22 mouse cellular contexts compared by ENCODE assay signal in genomic region chr11:25359723-25360122, GRCm38 (mm10).
DNase-seq lines count a peak whose midpoint lies in the region.
"Had no signal": no experiment of that assay in that cellular context is flagged by ENCODE, and none has a peak within 500 bp of the region (broad histone marks: within the 10 kb centered on the region; RNA-seq: fewer than 3 reads in every experiment).

No protein-coding gene starts in this region.

- H3K27ac ChIP-seq in forebrain, embryonic 10.5 days, result no peak overlapping the region
- H3K27ac ChIP-seq: embryonic facial prominence, embryonic 13.5 days; embryonic facial prominence, embryonic 15.5 days; forebrain, embryonic 13.5 days; forebrain, embryonic 15.5 days had no signal

- H3K36me3 ChIP-seq in forebrain, embryonic 10.5 days (replicated peaks), result no peaks in the 10 kb centered on the region
- H3K36me3 ChIP-seq: embryonic facial prominence, embryonic 13.5 days; embryonic facial prominence, embryonic 15.5 days; forebrain, embryonic 15.5 days had no signal

- H3K27me3 ChIP-seq in forebrain, embryonic 10.5 days (ENCODE audit: poor library complexity, severe bottlenecking), result no peaks in the 10 kb centered on the region
- H3K27me3 ChIP-seq: embryonic facial prominence, embryonic 13.5 days; embryonic facial prominence, embryonic 15.5 days; forebrain, embryonic 13.5 days; forebrain, embryonic 15.5 days had no signal

- DNase-seq in right cerebral cortex, adult 18-20 months, result peak; percentile 24
- no peak for DNase-seq in right cerebral cortex, adult 2 months (ENCODE audit: low spot score in 2 of 2)
- peak; percentile 20 for DNase-seq in right cerebral cortex, postnatal 25 days
- DNase-seq in right cerebral cortex, postnatal 36 days (ENCODE audit: low spot score in 2 of 2), result no peak
- peak; percentile 50 for DNase-seq in telencephalon, adult 2 months (ENCODE audit: low read depth, low spot score)
- no peak for DNase-seq in forebrain, embryonic 10.5 days (ENCODE audit: extremely low spot score, low spot score)
- DNase-seq: adrenal gland, adult 8-10 months; adrenal gland, postnatal 14 days; adrenal gland, postnatal 36 days; cerebellum, adult 11 months; cerebellum, adult 18-20 months; cerebellum, adult 8-10 months; cerebellum, adult 9-11 months; cerebellum, postnatal 14 days; cerebellum, postnatal 36 days; embryo, embryonic 11 days; forebrain, postnatal 0 days had no signal

- H3K9me3 ChIP-seq in forebrain, embryonic 10.5 days, result no peaks in the 10 kb centered on the region
- H3K9me3 ChIP-seq: embryonic facial prominence, embryonic 13.5 days; embryonic facial prominence, embryonic 15.5 days; forebrain, embryonic 13.5 days; forebrain, embryonic 15.5 days had no signal

- H3K4me3 ChIP-seq in forebrain, embryonic 10.5 days, result no peak overlapping the region
- H3K4me3 ChIP-seq: embryonic facial prominence, embryonic 13.5 days; embryonic facial prominence, embryonic 15.5 days; erythroblast, embryonic 14.5 days; forebrain, embryonic 13.5 days; forebrain, embryonic 15.5 days had no signal

- 93% methylated on average over 1 of the region's 1 CpGs for WGBS in forebrain, embryonic 10.5 days

- peaks cover 33% of the 10 kb centered on the region for H3K4me1 ChIP-seq in forebrain, embryonic 10.5 days

Comparison
In these comparisons a context has a peak if more than half of its experiments do, and no peak if none do; other contexts are left out.
1. DNase-seq: peak in right cerebral cortex, adult 18-20 months (single experiment), right cerebral cortex, postnatal 25 days (single experiment) and telencephalon, adult 2 months (single experiment); none in right cerebral cortex, adult 2 months (0 of 2), right cerebral cortex, postnatal 36 days (0 of 2) and forebrain, embryonic 10.5 days (single experiment).